Mouse (Mus musculus) kidney, postnatal 10 days (tissue): ENCODE results near the gene Yif1a.
A peak's percentile ranks its signal among the peaks of the same experiment; 100 is the strongest.

Experiments used
- DNase-seq: peaks from one replicate; pipeline ENCODE4 v3.0.0; 2021; ENCODE audit warnings: mixed read lengths

Gene Yif1a

GRCm38 (mm10) chr19:5122492-5122891 lies 34.2 kb downstream of the Yif1a start:
- no peak for DNase-seq

- no peak for DNase-seq
Measured at GRCm38 (mm10) chr19:5123241-5123640, 34.9 kb downstream of the Yif1a start.

- DNase-seq: no peak
Measured at GRCm38 (mm10) chr19:5124055-5124614, 35.8 kb downstream of the Yif1a start.

- DNase-seq: no peak
Measured at GRCm38 (mm10) chr19:5129770-5130169, 41.4 kb downstream of the Yif1a start.

GRCm38 (mm10) chr19:5131237-5131636 lies 42.9 kb downstream of the Yif1a start:
- no peak for DNase-seq

- DNase-seq: peak; percentile 80
Measured at GRCm38 (mm10) chr19:5139640-5140039, 51.3 kb downstream of the Yif1a start.
